Mouse (Mus musculus): ENCODE data around the gene Leng9.

The Leng9 gene

DNA sequence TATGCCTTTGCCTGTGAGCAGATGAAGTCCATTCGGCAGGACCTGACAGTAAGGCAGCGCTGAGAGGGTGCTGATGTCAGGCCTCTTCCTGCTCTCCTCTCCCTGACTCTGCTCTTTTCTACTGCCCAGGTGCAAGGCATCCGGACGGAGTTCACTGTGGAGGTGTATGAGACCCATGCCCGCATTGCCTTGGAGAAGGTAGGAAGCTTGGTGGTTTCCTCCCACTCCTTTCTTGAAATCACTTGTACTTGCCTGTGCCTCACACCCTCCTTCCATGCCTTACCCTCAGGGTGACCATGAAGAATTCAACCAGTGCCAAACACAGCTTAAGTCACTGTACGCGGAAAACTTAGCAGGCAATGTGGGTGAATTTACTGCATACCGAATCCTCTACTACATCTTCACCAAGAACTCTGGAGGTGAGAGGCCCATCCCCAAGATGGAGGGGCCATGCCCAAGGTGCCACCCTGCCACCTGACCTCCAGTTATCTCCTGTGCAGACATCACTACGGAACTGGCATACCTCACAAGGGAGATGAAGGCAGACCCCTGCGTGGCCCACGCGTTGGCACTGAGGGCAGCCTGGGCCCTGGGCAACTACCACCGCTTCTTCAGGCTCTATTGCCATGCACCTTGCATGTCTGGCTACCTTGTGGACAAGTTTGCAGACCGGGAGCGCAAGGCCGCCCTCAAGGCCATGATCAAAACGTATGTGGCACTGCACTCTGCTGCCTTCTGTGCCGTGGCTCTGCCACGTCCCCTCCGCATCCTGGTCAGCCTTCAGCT lies 5.2 kb downstream of the Leng9 start:
- DNase-seq (ENCODE audit: extremely low read depth, low read depth, low spot score), result no peak

DNA sequence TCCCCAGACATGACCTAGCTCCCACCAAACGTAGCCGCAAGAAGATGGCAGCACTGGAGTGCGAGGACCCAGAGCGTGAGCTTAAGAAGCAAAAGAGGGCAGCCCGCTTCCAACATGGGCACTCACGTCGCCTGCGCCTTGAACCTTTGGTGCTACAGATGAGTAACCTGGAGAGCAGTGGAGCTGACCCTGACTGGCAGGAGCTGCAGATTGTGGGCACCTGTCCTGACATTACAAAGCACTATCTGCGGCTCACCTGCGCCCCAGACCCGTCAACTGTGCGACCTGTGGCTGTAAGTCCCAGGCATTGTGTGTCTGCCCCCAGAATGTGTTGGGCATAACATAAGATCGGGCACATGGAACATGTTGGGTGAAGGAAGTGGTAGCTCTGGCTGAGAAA lies 6.1 kb downstream of the Leng9 start:
- DNase-seq (ENCODE audit: extremely low read depth, low read depth, low spot score), result no peak

DNA sequence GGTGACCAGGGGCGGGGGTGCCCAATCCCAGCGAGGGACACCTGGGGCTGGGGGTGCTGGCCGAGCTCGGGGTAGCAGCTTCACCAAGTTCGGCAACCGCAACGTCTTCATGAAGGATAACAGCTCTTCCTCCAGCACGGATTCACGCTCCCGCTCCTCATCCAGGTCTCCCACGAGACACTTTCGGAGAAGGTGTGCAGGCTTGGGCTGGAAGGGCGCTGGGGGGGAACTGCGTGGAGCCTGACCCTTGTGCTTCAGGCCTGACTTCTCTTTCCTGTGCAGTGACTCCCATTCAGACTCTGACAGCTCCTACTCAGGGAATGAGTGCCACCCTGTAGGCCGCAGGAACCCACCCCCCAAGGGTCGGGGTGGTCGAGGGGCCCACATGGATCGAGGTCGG lies 6.7 kb downstream of the Leng9 start:
- no peak for DNase-seq (ENCODE audit: extremely low read depth, low read depth, low spot score)

DNA sequence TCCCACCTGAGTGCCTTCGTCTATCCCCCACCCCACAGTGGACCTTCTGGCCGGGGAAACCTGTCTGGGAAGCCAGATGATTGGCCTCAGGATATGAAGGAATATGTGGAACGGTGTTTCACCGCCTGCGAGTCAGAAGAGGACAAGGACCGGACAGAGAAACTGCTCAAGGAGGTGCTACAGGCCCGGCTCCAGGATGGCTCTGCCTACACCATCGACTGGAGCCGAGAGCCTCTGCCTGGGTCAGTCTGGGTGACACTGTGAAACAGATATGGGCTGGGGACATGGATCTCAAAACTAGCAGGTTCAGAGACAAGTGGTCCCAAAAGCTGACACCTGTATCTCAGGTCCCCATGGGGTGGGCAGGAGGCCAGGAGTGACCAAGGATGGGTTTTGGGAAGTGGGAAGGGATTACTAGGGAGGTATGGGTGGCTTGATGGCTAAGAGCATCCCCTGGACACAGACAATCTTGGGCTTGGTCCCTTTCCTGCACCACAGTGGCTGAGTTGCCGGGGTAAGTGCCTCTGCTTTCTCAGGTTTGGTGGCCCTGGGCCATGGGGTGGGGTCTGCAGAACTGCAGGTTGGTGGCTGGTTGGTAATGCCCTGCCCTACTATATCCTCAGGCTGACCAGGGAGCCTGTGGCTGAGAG lies 7.3 kb downstream of the Leng9 start:
- DNase-seq (ENCODE audit: extremely low read depth, low read depth, low spot score), result no peak

DNA sequence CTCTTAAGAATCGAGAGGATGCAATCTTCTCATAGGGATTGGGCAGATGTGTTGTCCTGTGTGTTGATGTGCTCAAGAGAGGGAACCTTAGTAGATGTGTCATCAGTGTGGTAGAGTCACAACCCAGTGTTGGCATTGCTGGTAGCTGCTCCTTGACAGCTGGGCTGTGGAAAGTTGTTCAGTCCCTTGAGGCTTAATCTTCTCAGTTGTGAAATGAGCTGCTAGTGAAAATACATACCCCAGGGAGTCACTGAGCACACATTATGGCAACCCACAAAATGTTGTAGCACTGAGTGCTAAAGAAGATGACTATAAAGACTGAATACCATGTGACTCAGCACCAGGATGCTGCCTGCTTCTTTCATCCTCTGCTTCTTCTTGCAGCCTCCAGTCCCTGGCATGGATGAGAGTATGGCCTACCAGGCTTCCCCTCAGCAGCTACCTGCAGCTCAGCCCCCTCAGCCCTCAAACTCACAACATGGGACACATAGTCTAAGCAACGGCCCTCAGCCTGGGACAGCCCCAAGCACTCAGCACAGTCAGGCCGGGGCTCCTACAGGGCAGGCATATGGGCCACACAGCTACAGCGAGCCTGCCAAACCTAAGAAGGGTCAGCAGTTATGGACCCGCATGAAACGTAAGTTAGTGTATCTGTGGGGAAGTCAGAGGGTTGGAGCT lies 8.4 kb downstream of the Leng9 start:
- no peak for DNase-seq (ENCODE audit: extremely low read depth, low read depth, low spot score)

DNA sequence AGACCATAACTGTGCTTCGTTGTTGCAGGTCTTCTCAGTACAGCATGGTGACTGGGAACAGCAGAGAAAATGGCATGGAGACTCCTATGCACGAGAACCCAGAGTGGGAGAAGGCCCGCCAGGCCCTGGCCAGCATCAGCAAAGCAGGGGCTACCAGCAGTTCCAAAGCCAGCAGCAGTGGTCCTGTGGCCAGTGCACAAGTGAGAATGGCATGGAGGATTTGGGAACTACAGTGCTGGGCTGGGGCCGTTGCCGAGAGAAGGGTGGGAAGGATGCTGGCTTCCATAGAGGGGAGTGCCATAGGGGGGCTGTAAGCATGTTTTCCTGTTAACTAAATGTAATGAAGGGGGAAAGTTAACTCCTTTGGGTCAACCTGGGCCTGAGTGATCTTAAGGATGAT lies 10.8 kb downstream of the Leng9 start:
- DNase-seq (ENCODE audit: extremely low read depth, low read depth, low spot score), result no peak

DNA sequence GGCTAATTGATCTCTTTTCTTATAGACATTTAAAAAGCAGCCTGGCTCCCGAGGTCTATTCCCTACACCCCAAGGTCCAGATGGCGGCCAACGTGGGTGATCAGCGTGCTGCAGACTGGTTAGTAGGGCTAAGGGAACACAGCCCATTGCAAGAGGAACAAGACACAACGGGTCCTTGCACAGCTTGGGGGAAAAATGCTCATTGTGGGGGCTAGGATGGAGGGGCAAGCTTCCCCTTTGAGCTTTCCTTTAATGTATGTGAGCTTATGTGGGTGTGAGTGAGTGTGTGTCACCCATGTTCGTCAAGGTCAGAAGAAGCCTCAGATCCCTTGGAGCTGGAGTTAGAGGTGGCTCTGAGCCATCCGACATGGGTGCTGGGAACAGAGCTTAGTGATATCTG lies 11.5 kb downstream of the Leng9 start:
- no peak for DNase-seq (ENCODE audit: extremely low read depth, low read depth, low spot score)

DNA sequence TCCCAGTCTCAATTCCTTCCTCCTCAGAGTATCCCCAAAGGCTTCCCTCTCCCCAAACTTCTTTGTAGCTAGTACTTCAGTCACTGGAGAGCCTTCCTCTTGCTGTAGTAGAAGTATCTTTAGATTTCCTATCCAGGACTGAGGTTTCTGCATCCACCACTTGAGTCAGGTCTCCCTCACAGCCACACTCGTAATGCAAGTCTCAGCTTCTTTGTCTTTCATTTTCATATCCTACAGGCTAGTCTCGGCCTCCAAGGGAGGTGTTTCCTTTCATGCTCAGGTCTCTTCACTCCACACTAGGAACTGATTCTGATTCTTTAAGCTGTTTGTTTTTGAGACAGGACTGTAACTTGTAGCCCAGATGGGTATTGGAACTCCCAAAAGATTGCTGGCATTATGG lies 12.0 kb downstream of the Leng9 start:
- DNase-seq (ENCODE audit: extremely low read depth, low read depth, low spot score), result no peak

DNA sequence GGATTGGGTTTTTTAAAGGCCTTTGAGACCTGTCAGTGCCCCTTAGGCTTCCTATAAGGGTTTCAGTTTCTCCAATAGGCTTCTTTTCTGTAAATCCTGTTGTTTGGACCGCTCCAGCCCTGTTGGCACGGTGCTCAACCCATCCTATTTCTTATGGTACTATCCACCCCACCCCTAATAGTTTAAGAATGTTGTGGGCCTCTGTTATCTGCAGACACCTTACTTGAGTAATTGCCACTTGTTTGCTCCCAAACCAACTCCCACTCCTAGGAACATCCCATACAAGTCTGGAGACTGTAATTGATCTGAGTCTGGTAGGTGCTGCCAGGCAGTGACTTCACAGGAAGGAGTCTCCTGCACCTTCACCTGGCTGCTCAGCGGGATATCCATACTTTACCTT lies 12.4 kb downstream of the Leng9 start:
- DNase-seq (ENCODE audit: extremely low read depth, low read depth, low spot score), result no peak

DNA sequence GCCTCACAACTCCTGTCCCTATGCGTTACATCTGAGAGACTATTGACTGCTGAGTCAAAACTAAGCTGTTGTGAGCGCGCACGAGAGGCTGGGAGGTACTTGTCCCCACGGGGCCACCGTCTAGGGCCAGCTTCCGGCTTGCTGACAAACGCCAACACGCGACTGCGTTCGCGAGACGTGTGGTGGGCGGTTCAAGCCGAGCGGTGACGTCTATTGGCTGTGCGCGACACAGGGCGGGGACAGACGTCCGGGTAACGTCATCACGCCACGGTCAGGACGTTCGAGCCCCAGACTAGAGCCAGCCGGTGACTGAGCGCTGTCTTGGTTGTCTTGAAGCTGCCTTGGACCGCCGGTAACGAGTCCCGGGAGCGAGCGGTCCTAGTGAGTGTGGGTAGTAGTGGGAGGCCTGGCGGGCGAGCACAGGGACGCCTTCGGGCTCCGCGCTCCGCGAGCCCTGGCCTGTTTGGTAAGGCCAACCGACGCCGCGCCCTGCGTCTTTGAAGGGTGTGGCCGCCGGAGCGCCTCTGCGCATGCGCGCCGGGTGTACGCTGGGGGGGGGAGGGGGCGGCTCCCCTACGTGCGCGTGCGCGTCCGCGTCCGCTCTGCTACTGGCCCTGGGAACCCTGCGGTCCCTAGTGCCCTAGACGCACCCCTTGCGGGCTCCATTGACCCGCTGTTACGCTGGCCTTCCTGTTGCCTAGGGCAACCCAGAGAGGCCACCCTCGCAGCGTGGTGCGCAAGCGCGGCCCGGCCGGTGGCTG lies 13.2 kb downstream of the Leng9 start, which contains the start of gene Leng8:
TSS of gene Leng8 (plus strand) at position 269 of the 761 bp plus-strand sequence.
- DNase-seq (ENCODE audit: extremely low read depth, low read depth, low spot score), result peak; percentile 90

DNA sequence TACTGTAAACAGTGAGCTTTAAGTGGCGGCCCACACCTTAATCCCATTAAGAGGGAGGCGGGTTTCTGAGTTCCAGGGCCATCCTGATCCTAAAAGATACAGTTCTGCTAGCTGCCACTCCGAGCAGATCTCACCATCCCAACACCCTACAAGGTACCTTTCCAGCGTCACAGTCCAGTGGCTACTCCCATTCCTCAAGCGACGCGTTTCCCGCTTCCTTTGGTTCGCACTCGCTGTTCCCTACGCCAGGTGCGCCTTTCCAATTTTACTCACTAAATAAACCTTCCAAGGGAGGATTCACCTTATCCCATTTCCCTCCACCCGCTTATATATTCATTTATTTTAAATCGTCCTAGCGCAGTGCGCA lies 13.8 kb downstream of the Leng9 start:
- DNase-seq (ENCODE audit: extremely low read depth, low read depth, low spot score), result no peak

DNA sequence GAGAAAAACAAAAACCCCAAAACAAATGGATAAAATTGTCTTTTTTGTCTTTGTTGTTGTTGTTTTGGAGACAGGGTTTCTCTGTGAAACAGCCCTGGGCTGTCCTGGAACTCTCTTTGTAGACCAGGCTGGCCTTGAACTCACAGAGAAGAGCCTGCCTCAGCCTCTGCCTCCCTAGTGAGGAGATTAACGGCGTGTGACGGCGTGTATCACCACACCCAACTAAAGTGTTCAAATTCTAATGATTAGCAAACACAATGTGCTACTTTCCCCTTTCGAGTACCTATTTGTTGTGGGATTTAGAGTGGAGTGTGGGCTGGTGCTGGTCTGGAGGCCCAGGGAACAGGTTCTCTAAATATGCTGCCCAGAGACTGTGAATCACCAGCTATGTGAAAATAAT lies 15.3 kb downstream of the Leng9 start:
- DNase-seq (ENCODE audit: extremely low read depth, low read depth, low spot score), result no peak

DNA sequence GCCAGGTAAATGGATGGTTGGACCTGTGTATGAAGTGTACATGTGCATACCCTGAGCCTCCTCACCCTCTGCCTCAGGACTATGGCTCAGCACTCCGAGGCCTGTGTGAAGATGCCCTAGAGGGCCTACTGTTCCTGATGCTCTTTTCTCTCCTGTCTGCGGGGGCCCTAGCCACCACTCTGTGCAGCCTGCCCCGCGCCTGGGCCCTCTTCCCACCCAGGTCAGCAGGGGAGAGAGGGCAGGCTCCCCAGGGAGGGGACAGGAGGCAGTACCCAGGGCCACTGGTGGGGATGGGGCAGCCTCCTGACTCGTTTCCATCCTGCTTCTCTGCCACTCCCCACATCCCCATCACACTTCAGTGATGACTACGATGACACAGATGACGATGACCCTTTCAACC lies 17.2 kb downstream of the Leng9 start:
- DNase-seq (ENCODE audit: extremely low read depth, low read depth, low spot score), result no peak

DNA sequence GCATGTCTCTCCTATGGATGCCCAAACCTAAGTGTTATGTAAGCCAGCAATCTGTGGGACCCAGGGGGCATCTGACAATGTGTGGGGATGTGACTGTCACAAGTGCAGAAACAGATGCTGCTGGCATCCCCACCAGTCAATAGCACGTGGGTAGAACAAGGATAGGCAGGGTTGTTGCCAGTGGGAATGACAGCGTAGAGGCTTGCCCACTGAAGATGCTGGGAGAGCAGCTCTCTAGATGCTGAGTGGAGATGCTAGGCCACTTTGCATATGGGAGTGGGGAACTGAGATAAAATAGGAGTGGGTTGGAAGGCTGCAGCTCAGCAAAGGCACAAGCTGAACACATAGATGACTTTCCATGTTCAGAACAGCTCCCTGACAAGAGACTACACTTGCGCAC lies 17.6 kb downstream of the Leng9 start:
- no peak for DNase-seq (ENCODE audit: extremely low read depth, low read depth, low spot score)

DNA sequence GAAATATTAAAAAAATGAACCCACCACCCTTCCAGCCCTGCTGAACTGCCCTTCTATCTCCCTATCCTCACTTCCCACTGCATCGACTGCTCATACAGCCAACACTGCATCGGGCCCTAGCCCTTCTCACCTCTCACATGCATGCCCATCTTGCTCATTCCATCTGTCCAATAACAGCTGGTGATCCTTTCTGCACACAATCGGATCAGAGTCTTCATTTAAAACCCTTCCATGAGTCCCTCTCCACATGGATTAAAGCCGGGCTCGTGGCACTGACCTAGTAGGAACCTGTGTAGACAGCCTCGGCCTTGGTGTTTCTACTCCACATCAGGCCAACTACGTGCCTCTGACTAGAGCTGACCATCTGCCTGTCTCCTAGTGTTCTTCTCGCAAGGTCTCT lies 18.2 kb downstream of the Leng9 start:
- DNase-seq (ENCODE audit: extremely low read depth, low read depth, low spot score), result no peak

DNA sequence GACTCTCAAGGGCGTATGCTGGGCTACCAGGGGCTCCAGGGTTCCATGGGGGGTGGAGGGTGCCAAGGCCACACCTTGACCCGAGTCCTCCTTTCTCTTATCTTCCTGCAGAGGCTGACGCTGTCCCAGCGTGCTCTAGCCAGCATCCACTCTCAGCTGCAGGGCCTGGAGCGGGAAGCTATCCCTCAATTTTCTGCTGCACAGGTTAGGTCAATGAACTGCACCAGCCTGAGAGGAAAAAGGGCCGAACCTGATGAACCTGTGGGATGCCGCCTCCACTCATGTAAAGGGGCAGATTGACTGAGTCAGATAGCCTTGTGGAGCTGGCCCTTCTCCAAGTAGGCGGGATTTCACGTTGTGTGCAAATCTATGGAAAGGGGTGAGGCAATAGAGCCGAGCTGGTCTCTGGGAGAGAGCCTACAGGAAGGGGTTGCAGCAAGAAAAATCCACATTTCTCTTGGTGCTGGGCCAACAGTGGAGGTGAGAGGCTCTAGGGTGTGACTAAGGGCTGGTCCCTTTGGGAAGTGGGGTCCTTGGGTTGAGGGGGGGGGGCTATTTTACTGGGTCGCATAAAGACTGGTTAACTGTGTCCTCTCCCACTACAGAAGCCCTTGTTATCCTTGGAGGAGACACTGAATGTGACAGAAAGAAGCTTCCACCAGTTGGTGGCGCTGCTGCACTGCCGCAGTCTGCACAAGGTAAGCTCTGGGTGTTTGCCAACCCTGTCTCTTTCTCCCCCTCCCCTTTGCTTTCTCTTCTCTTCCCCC lies 19.3 kb downstream of the Leng9 start:
- DNase-seq (ENCODE audit: extremely low read depth, low read depth, low spot score), result no peak

DNA sequence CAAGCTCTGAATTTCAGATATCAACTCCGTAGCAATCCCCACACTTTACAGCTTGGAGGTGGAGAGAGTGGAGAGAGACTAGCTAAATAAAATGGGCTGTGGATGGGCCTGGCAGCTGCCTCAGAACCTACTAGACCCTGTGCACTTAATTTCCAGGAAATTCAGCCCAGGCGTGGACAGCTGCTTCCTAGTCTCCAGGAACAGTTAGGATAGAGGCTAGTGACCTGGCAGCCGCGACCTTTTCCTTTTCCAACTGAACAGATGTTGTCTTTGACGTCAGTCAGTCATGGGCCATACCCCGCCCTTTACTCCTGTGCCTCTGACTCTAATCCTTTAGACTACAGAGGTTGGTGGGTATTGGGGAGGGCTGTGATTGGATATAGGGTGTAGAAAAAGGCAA lies 21.3 kb downstream of the Leng9 start:
- no peak for DNase-seq (ENCODE audit: extremely low read depth, low read depth, low spot score)

DNA sequence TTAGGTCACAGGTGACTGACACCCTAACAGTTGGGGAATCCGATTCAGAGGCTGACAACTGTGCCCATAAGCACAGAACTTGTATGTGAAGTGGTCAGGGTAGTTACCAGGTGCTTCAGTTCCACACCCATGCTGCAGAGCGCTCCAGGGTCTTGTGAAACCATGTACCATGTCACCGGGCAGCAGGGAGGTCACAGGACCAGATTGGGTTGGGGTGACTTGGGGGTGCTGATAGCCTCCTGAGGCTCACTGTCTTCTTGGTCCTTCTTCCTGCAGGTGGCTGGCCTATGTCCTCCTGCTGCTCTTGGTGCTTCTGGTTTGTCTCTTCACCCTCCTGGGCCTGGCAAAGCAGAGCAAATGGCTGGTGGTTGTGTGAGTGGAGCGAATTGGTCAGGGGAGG lies 22.3 kb downstream of the Leng9 start:
- no peak for DNase-seq (ENCODE audit: extremely low read depth, low read depth, low spot score)

DNA sequence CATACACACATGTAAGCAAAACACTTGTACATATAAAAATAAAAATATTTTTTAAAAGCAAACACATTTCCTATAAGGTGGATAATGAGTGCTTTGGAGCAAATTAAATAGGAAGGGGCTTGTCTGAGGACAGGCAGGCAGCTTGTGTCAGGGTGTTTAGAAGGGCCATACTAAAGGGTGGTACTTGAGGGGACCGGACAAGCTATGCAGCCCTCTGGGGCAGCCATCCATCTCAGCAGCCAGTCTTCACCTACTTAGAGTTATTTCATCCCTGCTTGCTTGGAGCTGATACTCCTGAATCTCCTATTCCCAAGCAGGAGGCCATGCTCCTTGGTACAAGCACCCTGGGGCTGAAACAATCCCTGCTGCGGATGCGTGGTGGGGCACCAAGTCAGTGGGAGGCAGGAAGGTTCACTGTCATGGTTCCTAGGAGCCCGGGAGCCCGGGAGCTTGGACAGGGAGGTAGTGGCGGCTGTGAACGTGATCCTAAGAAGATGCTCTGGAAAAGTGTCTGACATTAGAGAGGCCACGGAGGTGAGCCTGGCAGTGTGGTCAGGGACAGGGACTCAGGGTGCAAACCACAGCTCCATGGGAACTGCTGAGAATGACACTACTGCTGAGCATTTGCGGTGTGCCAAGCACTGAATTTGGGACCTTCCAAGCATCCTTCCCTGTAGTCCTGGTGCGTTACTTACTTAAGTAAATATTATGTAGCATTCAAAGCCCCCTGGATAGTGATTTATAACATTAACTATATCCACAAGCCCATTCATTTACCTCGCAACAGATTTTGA lies 23.0 kb downstream of the Leng9 start:
- DNase-seq (ENCODE audit: extremely low read depth, low read depth, low spot score), result no peak

DNA sequence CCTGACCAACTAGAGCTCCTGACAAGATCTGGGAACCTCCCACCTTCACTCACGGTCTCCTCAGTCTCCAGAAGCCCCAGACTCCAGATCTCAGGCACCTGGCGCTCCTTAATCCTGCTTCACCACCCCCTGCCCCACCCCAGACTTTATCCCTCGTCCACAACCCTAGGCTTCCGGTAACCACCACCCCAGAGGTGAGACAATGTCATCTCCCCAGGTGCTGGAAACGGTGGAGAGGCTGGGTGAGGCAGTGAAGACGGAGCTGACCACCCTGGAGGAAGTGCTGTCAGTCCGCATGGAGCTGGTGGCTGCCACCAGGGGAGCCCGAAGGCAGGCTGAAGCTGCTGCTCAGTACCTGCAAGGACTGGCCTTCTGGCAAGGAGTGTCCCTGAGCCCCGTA lies 24.9 kb downstream of the Leng9 start:
- DNase-seq (ENCODE audit: extremely low read depth, low read depth, low spot score), result no peak

Data from fat pad, adult 2 months (tissue).